Mouse (Mus musculus) midbrain, embryonic 10.5 days (tissue): Measurements from ENCODE around the gene Cdsn. TPM values are rescaled to one million over a fixed set of nuclear protein-coding genes. Genes with fewer than 3 reads are reported as not detected.

Source experiments
- DNase-seq: peaks from one replicate; pipeline ENCODE4 v3.0.0-alpha.2; 2017; ENCODE audit warnings: low spot score
- H3K27ac ChIP-seq: fragments of 300-500 bp; sonication (generic); replicated peaks from 2 replicates; pipeline ENCODE4 v1.5.1; 2016; ENCODE audit warnings: mild to moderate bottlenecking
- H3K27me3 ChIP-seq: fragments of 300-500 bp; sonication (generic); 2 replicates; pipeline ENCODE4 v1.6.1; 2016; ENCODE audit warnings: low read depth, mild to moderate bottlenecking; ENCODE audit not compliant: poor library complexity, severe bottlenecking
- H3K36me3 ChIP-seq: fragments of 300-500 bp; sonication (generic); 2 replicates; pipeline ENCODE4 v1.6.1; 2016; ENCODE audit warnings: mild to moderate bottlenecking, moderate library complexity
- H3K4me1 ChIP-seq: fragments of 300-500 bp; sonication (generic); 2 replicates; pipeline ENCODE4 v1.6.1; 2016
- H3K4me3 ChIP-seq: fragments of 300-500 bp; sonication (generic); 2 replicates; pipeline ENCODE4 v1.5.1; 2016; ENCODE audit warnings: mild to moderate bottlenecking, moderate library complexity
- H3K9me3 ChIP-seq: fragments of 300-500 bp; sonication (generic); replicated peaks from 2 replicates; pipeline ENCODE4 v1.6.1; 2016; ENCODE audit warnings: mild to moderate bottlenecking
- WGBS: fragments of 180-500 bp; shearing (Covaris S2); methylation state at CpG from one replicate; pipeline ENCODE4 v1.1.7; 2016; 5-methylcytosine and 5-hydroxymethylcytosine counted together
- polyA plus RNA-seq: library from polyadenylated mRNA; unstranded; fragments of >200 nt; fragmentation: Nextera tagmentation; extraction: Ambion mirVana; gene quantifications from 2 replicates; pipeline ENCODE4 v1.2.1, GENCODE M21; 2016

The Cdsn gene
- polyA plus RNA-seq, 1 experiment from 2014 or later: 0.10 TPM

- peaks cover 8% of the 10 kb centered on the region; the same call in 1 of the 2 replicates for H3K27me3 ChIP-seq
- no peak for DNase-seq
- H3K4me3 ChIP-seq: peak overlapping the region; percentile 75
- WGBS: 58% methylated on average over 6 of the region's 6 CpGs
- H3K36me3 ChIP-seq: peaks cover 22% of the 10 kb centered on the region
- no peaks in the 10 kb centered on the region for H3K9me3 ChIP-seq
- H3K4me1 ChIP-seq: peaks cover 39% of the 10 kb centered on the region
- H3K27ac ChIP-seq: peak overlapping the region; percentile 58
Observed at GRCm38 (mm10) chr17:35514756-35515155, 37.2 kb upstream of the Cdsn start.

- H3K36me3 ChIP-seq: peaks cover 33% of the 10 kb centered on the region
- no peaks in the 10 kb centered on the region for H3K9me3 ChIP-seq
- H3K4me1 ChIP-seq: peaks cover 39% of the 10 kb centered on the region
- peak overlapping the region; percentile 75 for H3K4me3 ChIP-seq
- H3K27me3 ChIP-seq: 0 out of 2 replicates have a peak, but pooled peaks cover 8% of the 10 kb centered on the region
- 7% methylated on average over 25 of the region's 25 CpGs for WGBS
- DNase-seq: peak; percentile 56
- peak overlapping the region; percentile 88 for H3K27ac ChIP-seq
Observed at GRCm38 (mm10) chr17:35515911-35516640, 35.9 kb upstream of the Cdsn start.

- H3K4me3 ChIP-seq: peak within 1 kb of the TSS; percentile 75
- peak within 1 kb of the TSS; percentile 88 for H3K27ac ChIP-seq
- 1% methylated on average over 67 of the region's 67 CpGs for WGBS
- peaks cover 40% of the 10 kb centered on the region for H3K36me3 ChIP-seq
- 0 out of 2 replicates have a peak, but pooled peaks cover 8% of the 10 kb centered on the region for H3K27me3 ChIP-seq
- H3K4me1 ChIP-seq: peaks cover 39% of the 10 kb centered on the region
- peak; percentile 99 for DNase-seq
- no peaks in the 10 kb centered on the region for H3K9me3 ChIP-seq
Observed at GRCm38 (mm10) chr17:35516652-35517500, 35.1 kb upstream of the Cdsn start, which contains the start of the genes Tcf19 and Cchcr1. Gene Tcf19, minus strand, starts transcription at chr17:35516824. Gene Cchcr1, plus strand, starts transcription at chr17:35517100.

- no peak for DNase-seq
- Histone ChIP-seq H3K36me3 (peaks cover 40% of the 10 kb centered on the region), H3K27me3 (0 out of 2 replicates have a peak, but pooled peaks cover 8% of the 10 kb centered on the region), H3K27ac (peak overlapping the region; percentile 88), H3K4me3 (peak overlapping the region; percentile 75), H3K4me1 (peaks cover 39% of the 10 kb centered on the region), H3K9me3 (no peaks in the 10 kb centered on the region)
- WGBS: 12% methylated on average over 12 of the region's 12 CpGs
Observed at GRCm38 (mm10) chr17:35517526-35517925, 34.4 kb upstream of the Cdsn start.

DNA sequence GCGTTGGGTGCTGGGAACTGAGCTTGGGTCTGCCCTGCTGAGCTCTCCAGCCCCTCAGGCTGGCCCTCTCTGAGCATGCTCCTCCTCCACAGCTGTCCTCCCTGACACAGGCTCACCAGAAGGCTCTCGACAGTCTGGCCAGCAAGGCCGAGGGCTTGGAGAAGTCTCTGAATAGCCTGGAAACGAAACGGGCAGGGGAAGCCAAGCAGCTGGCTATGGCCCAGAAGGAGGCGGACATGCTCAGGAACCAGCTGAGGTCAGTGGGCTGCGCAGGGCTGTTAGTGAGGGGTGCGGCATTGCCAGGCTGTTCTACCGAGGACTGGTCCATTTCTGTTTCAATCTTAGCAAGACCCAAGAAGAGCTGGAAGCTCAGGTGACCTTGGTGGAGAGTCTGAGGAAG lies 27.6 kb upstream of the Cdsn start:
- 92% methylated on average over 9 of the region's 9 CpGs for WGBS
- Histone ChIP-seq H3K4me1 (no peaks in the 10 kb centered on the region), H3K27ac (no peak overlapping the region), H3K27me3 (no peaks in the 10 kb centered on the region), H3K4me3 (no peak overlapping the region), H3K36me3 (peaks cover 88% of the 10 kb centered on the region), H3K9me3 (no peaks in the 10 kb centered on the region)
- DNase-seq: no peak

- no peak for DNase-seq
- H3K4me3 ChIP-seq: no peak overlapping the region
- H3K27ac ChIP-seq: no peak overlapping the region
- 78% methylated on average over 8 of the region's 8 CpGs for WGBS
- no peaks in the 10 kb centered on the region for H3K27me3 ChIP-seq
- no peaks in the 10 kb centered on the region for H3K4me1 ChIP-seq
- no peaks in the 10 kb centered on the region for H3K9me3 ChIP-seq
- H3K36me3 ChIP-seq: peaks cover 90% of the 10 kb centered on the region
Observed at GRCm38 (mm10) chr17:35526644-35527043, 25.3 kb upstream of the Cdsn start.

GRCm38 (mm10) chr17:35532360-35532759 lies 19.6 kb upstream of the Cdsn start:
- WGBS: 16% methylated on average over 3 of the region's 3 CpGs
- Histone ChIP-seq H3K4me3 (no peak overlapping the region), H3K4me1 (peaks cover 11% of the 10 kb centered on the region; the same call in 1 of the 2 replicates), H3K27ac (no peak overlapping the region), H3K36me3 (peaks cover 39% of the 10 kb centered on the region), H3K27me3 (no peaks in the 10 kb centered on the region), H3K9me3 (no peaks in the 10 kb centered on the region)
- DNase-seq: no peak

DNA sequence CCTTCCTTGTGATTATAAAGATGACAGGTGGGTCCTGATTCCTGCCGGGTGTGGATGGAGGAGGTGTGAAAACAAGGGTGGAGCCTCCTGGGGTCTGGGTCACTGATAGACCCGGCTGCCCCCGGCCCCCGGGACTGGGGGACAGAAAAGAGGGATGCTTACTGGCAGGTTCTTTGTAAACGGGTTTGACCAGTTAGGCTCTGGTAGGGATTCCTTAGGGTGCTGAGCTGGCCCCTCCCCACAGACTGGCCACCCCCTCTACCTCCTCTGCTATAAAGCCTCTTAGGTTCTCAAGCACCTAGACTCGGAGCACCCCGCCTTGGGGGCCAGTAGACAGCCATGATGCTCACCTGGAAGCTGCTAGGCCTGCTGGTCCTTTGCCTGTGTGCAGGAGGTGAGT lies 19.0 kb upstream of the Cdsn start, which contains the start of gene Psors1c2:
Gene Psors1c2, plus strand, starts transcription at position 301 of the 400 bp plus-strand sequence.
- no peak for DNase-seq
- Histone ChIP-seq H3K9me3 (no peaks in the 10 kb centered on the region), H3K27me3 (no peaks in the 10 kb centered on the region), H3K4me1 (peaks cover 11% of the 10 kb centered on the region; the same call in 1 of the 2 replicates), H3K36me3 (peaks cover 33% of the 10 kb centered on the region), H3K4me3 (no peak within 1 kb of the TSS), H3K27ac (no peak within 1 kb of the TSS)
- 48% methylated on average over 7 of the region's 7 CpGs for WGBS

DNA sequence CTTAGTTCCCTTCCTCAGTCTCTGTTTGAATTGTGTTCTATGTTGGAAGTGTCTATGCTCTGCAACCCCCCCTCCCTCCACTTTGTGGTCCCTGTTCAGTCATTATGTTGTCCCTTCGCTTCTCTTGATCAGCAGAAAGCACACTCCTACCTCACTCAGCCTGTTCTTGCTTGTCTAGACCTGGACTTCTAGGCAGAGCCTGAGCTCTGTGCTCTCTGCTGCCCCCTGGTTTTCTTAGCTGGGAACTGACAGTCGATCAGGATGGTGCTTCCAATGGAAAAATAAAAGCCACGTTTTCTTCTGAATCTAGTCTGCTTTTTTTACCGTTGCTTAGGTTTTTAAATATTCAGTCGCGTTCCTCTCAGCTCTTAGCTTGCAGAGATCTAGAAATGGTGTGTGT lies 17.6 kb upstream of the Cdsn start:
- peak; percentile 61 for DNase-seq
- no peak overlapping the region for H3K4me3 ChIP-seq
- H3K36me3 ChIP-seq: peaks cover 19% of the 10 kb centered on the region
- no peaks in the 10 kb centered on the region for H3K27me3 ChIP-seq
- H3K9me3 ChIP-seq: no peaks in the 10 kb centered on the region
- H3K27ac ChIP-seq: no peak overlapping the region
- H3K4me1 ChIP-seq: peaks cover 11% of the 10 kb centered on the region; the same call in 1 of the 2 replicates
- WGBS: 17% methylated on average over 6 of the region's 6 CpGs

- Histone ChIP-seq H3K4me1 (peaks cover 8% of the 10 kb centered on the region; the same call in 1 of the 2 replicates), H3K9me3 (no peaks in the 10 kb centered on the region), H3K27me3 (no peaks in the 10 kb centered on the region), H3K36me3 (no peaks in the 10 kb centered on the region), H3K27ac (no peak overlapping the region), H3K4me3 (no peak overlapping the region)
- DNase-seq: no peak
- WGBS: 89% methylated on average over 4 of the region's 4 CpGs
Observed at GRCm38 (mm10) chr17:35537421-35537820, 14.5 kb upstream of the Cdsn start.

- no peak overlapping the region for H3K27ac ChIP-seq
- no peaks in the 10 kb centered on the region for H3K9me3 ChIP-seq
- H3K4me3 ChIP-seq: no peak overlapping the region
- WGBS: 79% methylated on average over 1 of the region's 1 CpGs
- no peak for DNase-seq
- H3K4me1 ChIP-seq: peaks cover 12% of the 10 kb centered on the region
- H3K36me3 ChIP-seq: no peaks in the 10 kb centered on the region
- H3K27me3 ChIP-seq: no peaks in the 10 kb centered on the region
Observed at GRCm38 (mm10) chr17:35538476-35538875, 13.5 kb upstream of the Cdsn start.

- Histone ChIP-seq H3K4me1 (peaks cover 16% of the 10 kb centered on the region), H3K27ac (no peak overlapping the region), H3K4me3 (no peak overlapping the region), H3K9me3 (no peaks in the 10 kb centered on the region), H3K27me3 (no peaks in the 10 kb centered on the region), H3K36me3 (no peaks in the 10 kb centered on the region)
- 55% methylated on average over 10 of the region's 10 CpGs for WGBS
- no peak for DNase-seq
Observed at GRCm38 (mm10) chr17:35539540-35539939, 12.4 kb upstream of the Cdsn start.
